Mouse (Mus musculus) left cerebral cortex, adult 9 months (tissue): ENCODE results near the gene Spata5.

Experiments used
- DNase-seq, 2 experiments: peaks; one replicate each; pipeline ENCODE4 v3.0.0; 2022; ENCODE audit warnings: low spot score in 2 of 2

The Spata5 gene

DNA sequence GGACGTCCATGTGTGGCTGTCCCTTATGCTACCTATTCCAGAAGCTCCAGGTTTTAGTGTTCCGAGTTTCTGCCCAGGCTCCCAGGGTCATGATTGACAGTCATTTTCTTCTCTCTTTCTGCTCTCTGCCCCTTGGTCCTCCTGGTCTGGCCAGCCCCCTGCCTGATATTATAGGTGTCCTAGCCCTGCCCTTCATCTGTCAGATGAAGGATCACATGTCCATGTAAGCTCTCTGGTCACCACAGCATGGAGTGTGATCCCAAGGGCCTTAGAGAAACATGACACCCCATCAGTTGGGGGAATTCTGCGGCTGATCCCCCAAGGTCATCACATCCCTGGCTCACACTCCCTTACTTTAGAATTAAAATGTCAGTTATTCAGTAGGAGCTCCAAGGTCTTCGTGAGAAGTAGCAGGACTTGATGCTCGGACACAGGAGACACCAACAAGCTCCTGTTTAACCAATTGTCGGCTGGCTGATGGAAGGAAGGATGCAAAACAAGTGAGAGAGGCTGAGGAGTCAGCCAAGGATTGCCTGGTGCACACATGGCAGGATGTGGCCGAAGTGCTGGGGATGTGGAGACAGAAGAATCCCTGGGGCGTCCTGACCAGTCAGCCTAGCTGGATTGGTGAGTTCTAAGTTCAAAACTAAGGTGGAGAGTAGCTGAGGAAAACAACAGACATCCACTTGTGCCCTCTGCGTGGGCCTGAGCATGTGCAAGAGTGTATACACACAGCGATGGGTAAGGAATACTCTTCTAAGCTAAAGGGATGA lies 195.4 kb downstream of the Spata5 start:
- DNase-seq = no peak

DNA sequence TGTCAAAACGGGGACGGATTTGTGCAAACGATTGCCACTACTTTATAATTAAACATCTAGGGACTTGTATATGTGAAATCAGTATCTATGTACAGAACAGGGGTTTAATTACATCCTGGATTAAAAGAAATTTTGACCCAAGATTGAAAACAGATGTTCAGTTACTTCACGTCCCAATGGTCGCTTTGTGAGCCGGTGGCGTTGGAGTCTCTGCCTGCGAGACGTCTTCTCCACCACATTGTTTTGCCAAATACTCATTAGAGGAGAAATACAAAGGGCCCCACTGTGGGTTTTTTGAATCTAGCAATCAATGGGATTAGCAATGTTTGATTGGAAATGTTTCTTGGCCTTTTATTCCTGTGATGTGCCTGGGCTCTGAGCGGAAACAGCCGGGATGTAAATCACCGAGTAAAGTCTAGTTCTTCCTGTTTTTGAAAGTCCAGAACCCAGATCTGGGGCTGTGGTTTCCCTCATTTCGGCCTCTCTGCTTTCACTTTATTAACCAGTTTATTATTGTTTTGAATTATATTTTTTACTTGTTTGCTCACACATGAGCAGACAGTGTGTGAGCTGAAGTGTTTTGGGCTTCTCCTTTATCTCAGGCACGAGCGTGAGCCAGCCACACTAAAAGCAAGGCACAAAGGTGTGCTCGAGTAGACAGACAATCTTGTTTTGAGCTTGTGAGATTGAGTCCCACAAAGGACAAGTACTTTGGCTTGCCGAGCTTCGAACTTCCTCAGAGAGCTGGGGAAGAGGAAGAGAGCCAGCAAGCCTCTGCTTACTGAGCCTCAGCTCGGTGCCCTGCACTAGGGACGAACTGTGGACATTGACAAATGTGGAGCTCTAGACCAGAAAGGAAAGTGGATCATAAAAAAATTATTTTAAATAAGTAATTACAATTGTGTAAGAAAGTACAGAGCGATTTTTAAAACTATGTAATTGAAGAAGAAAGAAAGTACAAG lies 197.2 kb downstream of the Spata5 start:
- DNase-seq = no peak
